Mouse (Mus musculus): Measurements from ENCODE around the gene Ndufa7. TPM values are rescaled to one million over a fixed set of nuclear protein-coding genes. Genes with fewer than 3 reads are reported as not detected.

The Ndufa7 gene
- polyA plus RNA-seq, 1 experiment from 2014 or later = 490 TPM

GRCm38 (mm10) chr17:33788732-33789131 is 35.6 kb upstream of the Ndufa7 start:
- no peaks in the 10 kb centered on the region for H3K9me3 ChIP-seq (replicated peaks)
- ATAC-seq (replicated peaks; ENCODE audit: low FRiP score) = no peak
- no peak overlapping the region for H3K4me2 ChIP-seq
- H3K9ac ChIP-seq = no peak overlapping the region
- WGBS = 60% methylated on average over 4 of the region's 4 CpGs
- peaks cover 7% of the 10 kb centered on the region; the same call in 1 of the 2 replicates for H3K27me3 ChIP-seq
- H3K27ac ChIP-seq = no peak overlapping the region
- no peaks in the 10 kb centered on the region for H3K36me3 ChIP-seq
- no peaks in the 10 kb centered on the region for H3K4me1 ChIP-seq
- no peak overlapping the region for H3K4me3 ChIP-seq (replicated peaks)

DNA sequence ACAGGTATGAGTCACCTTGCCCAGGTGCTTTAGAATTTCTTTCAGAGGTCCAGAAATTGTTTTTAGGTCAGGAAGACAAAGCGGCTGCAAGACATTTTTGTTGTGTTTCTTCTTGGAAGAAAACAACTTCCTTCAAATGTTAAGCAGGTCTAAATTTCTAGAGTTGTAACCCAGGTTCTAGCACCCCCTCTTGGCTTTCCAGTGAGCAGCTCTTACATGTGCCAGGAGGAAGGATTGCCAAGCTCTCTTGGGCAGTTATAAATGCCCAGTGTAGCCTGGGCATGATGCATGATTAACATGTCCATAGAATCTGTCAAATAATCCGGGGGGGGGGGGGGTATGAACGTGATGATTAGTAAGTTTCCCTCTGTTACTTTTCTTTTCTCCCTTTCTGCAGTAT is 26.1 kb upstream of the Ndufa7 start:
- no peak for ATAC-seq (replicated peaks; ENCODE audit: low FRiP score)
- Histone ChIP-seq H3K4me2 (no peak overlapping the region), H3K9me3 (replicated peaks) (no peaks in the 10 kb centered on the region), H3K36me3 (no peaks in the 10 kb centered on the region), H3K27me3 (no peaks in the 10 kb centered on the region), H3K9ac (no peak overlapping the region), H3K4me1 (no peaks in the 10 kb centered on the region), H3K27ac (no peak overlapping the region), H3K4me3 (replicated peaks) (no peak overlapping the region)
- WGBS = 55% methylated on average over 3 of the region's 3 CpGs

GRCm38 (mm10) chr17:33799277-33799676 is 25.1 kb upstream of the Ndufa7 start:
- H3K9me3 ChIP-seq (replicated peaks) = no peaks in the 10 kb centered on the region
- 48% methylated on average over 1 of the region's 1 CpGs for WGBS
- no peak for ATAC-seq (replicated peaks; ENCODE audit: low FRiP score)

DNA sequence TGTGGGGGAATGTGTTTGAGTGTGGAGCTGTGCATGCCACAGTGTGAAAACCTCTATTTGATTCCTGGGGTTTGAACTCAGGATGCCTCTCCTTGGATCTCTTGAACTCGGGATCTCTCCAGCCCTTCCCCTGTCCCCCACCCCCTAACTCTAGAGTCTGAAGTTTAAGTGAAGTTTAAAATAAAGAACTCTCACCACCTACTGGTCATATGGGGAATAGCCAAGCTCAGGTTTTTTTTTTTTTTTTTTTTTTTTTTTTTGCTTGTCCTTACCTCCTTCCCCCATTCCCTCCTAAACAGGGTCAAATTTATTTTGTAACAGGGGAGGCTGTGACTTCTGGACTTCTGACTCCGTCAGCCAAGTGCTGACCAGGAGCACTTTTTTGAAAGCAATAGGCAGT is 22.2 kb upstream of the Ndufa7 start:
- Histone ChIP-seq H3K27me3 (no peaks in the 10 kb centered on the region), H3K36me3 (no peaks in the 10 kb centered on the region), H3K9me3 (replicated peaks) (no peaks in the 10 kb centered on the region), H3K4me2 (no peak overlapping the region), H3K4me3 (replicated peaks) (no peak overlapping the region), H3K4me1 (no peaks in the 10 kb centered on the region), H3K27ac (no peak overlapping the region), H3K9ac (no peak overlapping the region)
- no peak for ATAC-seq (replicated peaks; ENCODE audit: low FRiP score)
- 5% methylated on average over 2 of the region's 2 CpGs for WGBS

More at GRCm38 (mm10) chr17:33799277-33799676, 25.1 kb upstream of the Ndufa7 start:
- H3K27ac ChIP-seq = no peak overlapping the region
- H3K9ac ChIP-seq = no peak overlapping the region
- no peak overlapping the region for H3K4me2 ChIP-seq
- no peaks in the 10 kb centered on the region for H3K27me3 ChIP-seq
- no peaks in the 10 kb centered on the region for H3K4me1 ChIP-seq
- H3K4me3 ChIP-seq (replicated peaks) = no peak overlapping the region
- H3K36me3 ChIP-seq = no peaks in the 10 kb centered on the region

GRCm38 (mm10) chr17:33804205-33804604 is 20.2 kb upstream of the Ndufa7 start:
- Histone ChIP-seq H3K4me1 (0 out of 2 replicates have a peak, but pooled peaks cover 3% of the 10 kb centered on the region), H3K27me3 (no peaks in the 10 kb centered on the region), H3K27ac (no peak overlapping the region), H3K4me2 (no peak overlapping the region), H3K36me3 (no peaks in the 10 kb centered on the region), H3K4me3 (replicated peaks) (no peak overlapping the region), H3K9ac (no peak overlapping the region), H3K9me3 (replicated peaks) (no peaks in the 10 kb centered on the region)
- WGBS = 58% methylated on average over 4 of the region's 4 CpGs
- ATAC-seq (replicated peaks; ENCODE audit: low FRiP score) = no peak

- no peak overlapping the region for H3K4me2 ChIP-seq
- H3K27me3 ChIP-seq = no peaks in the 10 kb centered on the region
- ATAC-seq (replicated peaks; ENCODE audit: low FRiP score) = no peak
- 50% methylated on average over 1 of the region's 1 CpGs for WGBS
- H3K4me3 ChIP-seq (replicated peaks) = no peak overlapping the region
- H3K9ac ChIP-seq = no peak overlapping the region
- no peak overlapping the region for H3K27ac ChIP-seq
- no peaks in the 10 kb centered on the region for H3K36me3 ChIP-seq
- no peaks in the 10 kb centered on the region for H3K9me3 ChIP-seq (replicated peaks)
- H3K4me1 ChIP-seq = 0 out of 2 replicates have a peak, but pooled peaks cover 3% of the 10 kb centered on the region
Measured at GRCm38 (mm10) chr17:33804745-33805144, 19.6 kb upstream of the Ndufa7 start.

GRCm38 (mm10) chr17:33807181-33807888 is 17.0 kb upstream of the Ndufa7 start:
- H3K9ac ChIP-seq = no peak overlapping the region
- H3K27me3 ChIP-seq = no peaks in the 10 kb centered on the region
- H3K4me2 ChIP-seq = no peak overlapping the region
- H3K4me1 ChIP-seq = peaks cover 20% of the 10 kb centered on the region
- no peak overlapping the region for H3K4me3 ChIP-seq (replicated peaks)
- 29% methylated on average over 9 of the region's 9 CpGs for WGBS
- ATAC-seq (replicated peaks; ENCODE audit: low FRiP score) = no peak
- no peaks in the 10 kb centered on the region for H3K36me3 ChIP-seq
- H3K9me3 ChIP-seq (replicated peaks) = no peaks in the 10 kb centered on the region
- H3K27ac ChIP-seq = no peak overlapping the region

- Histone ChIP-seq H3K27ac (no peak overlapping the region), H3K9ac (no peak overlapping the region), H3K4me2 (0 out of 2 replicates have a peak overlapping the region, but pooled peaks have one; percentile 5), H3K36me3 (no peaks in the 10 kb centered on the region), H3K4me1 (peaks cover 29% of the 10 kb centered on the region), H3K9me3 (replicated peaks) (no peaks in the 10 kb centered on the region), H3K4me3 (replicated peaks) (no peak overlapping the region), H3K27me3 (no peaks in the 10 kb centered on the region)
- WGBS = 37% methylated on average over 10 of the region's 10 CpGs
- no peak for ATAC-seq (replicated peaks; ENCODE audit: low FRiP score)
Measured at GRCm38 (mm10) chr17:33808192-33808591, 16.2 kb upstream of the Ndufa7 start.

DNA sequence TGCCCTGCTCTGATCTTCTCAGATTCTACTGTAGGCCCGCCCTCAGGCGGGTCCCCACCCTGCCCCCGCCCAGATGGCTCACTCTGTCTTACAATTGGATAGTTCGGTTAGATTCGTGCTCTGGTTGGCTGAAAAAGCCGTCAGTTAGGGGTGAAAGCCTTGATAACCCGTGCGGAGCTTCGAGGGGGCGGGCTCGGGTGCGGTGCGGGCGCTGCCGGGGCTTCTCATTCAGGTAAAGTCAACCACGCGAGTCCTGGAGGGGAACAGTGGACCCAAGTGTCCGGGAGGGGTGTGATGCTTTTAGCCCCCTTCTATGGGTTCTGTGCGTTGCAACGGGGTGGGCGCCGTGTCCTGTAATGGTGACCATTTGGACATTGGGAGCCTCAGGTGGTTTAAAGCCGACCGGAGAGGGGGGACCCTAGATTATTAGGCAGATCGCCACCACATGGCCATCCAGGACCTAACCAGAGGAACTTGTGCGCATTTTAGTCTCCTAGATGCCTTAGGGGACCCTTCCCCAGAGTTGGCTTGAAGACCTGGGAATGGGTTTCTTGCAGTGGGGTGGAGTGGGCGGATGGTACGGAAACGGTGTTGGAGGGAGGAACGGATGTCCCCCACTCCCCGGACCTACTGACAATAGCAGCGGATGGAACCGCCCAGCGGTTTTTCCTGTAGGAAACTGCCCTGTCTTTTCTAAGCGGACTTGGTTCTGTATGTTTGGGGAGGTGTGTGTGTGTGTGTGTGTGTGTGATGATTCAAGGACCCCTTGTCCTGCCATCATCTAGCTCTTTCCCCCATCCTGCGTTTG is 13.8 kb upstream of the Ndufa7 start, which contains the start of gene Kank3:
Kank3 (plus strand) TSS at position 186 of the 808 bp plus-strand sequence.
- H3K36me3 ChIP-seq = no peaks in the 10 kb centered on the region
- peak within 1 kb of the TSS; percentile 87 for H3K4me2 ChIP-seq
- H3K9ac ChIP-seq = peak within 1 kb of the TSS; percentile 53
- no peaks in the 10 kb centered on the region for H3K9me3 ChIP-seq (replicated peaks)
- WGBS = under 1% methylated on average over 36 of the region's 36 CpGs
- peaks cover 34% of the 10 kb centered on the region for H3K4me1 ChIP-seq
- peak within 1 kb of the TSS; percentile 69 for H3K27ac ChIP-seq
- no peaks in the 10 kb centered on the region for H3K27me3 ChIP-seq
- ATAC-seq (replicated peaks; ENCODE audit: low FRiP score) = peak; percentile 96
- peak within 1 kb of the TSS; percentile 55 for H3K4me3 ChIP-seq (replicated peaks)

- no peaks in the 10 kb centered on the region for H3K36me3 ChIP-seq
- H3K4me1 ChIP-seq = peaks cover 34% of the 10 kb centered on the region
- H3K4me2 ChIP-seq = peak overlapping the region; percentile 87
- peak overlapping the region; percentile 33; the same call in 1 of the 2 replicates for H3K9ac ChIP-seq
- no peaks in the 10 kb centered on the region for H3K9me3 ChIP-seq (replicated peaks)
- 9% methylated on average over 7 of the region's 7 CpGs for WGBS
- peak overlapping the region; percentile 55 for H3K4me3 ChIP-seq (replicated peaks)
- peak overlapping the region; percentile 69 for H3K27ac ChIP-seq
- no peaks in the 10 kb centered on the region for H3K27me3 ChIP-seq
- no peak for ATAC-seq (replicated peaks; ENCODE audit: low FRiP score)
Measured at GRCm38 (mm10) chr17:33811142-33811516, 13.2 kb upstream of the Ndufa7 start.

DNA sequence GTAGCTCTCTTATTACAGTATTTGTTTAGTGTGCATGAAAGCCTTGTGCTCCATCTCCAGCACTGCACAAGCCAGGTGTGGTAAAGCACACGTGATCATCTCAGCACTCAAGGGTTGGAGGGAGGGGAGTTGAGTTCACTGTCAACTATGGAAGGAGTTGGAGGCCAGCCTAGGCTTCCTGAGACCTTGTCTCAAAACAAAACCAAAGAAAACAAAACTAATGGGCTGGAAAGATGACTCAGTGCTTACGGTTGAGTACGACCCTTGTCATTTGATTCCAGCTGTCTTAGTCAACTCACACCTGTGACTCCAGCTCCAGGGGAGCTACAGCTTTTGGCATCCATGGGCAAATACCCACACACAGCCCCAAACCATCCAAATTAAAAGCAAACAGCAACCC is 11.9 kb upstream of the Ndufa7 start:
- Histone ChIP-seq H3K4me2 (peak overlapping the region; percentile 87), H3K27ac (peak overlapping the region; percentile 77), H3K27me3 (no peaks in the 10 kb centered on the region), H3K9ac (no peak overlapping the region), H3K4me1 (peaks cover 41% of the 10 kb centered on the region), H3K4me3 (replicated peaks) (peak overlapping the region; percentile 55; the same call in 1 of the 2 replicates), H3K36me3 (no peaks in the 10 kb centered on the region), H3K9me3 (replicated peaks) (no peaks in the 10 kb centered on the region)
- no peak for ATAC-seq (replicated peaks; ENCODE audit: low FRiP score)
- 10% methylated on average over 3 of the region's 3 CpGs for WGBS

GRCm38 (mm10) chr17:33812990-33813389 is 11.4 kb upstream of the Ndufa7 start:
- no peak overlapping the region for H3K9ac ChIP-seq
- H3K4me2 ChIP-seq = peak overlapping the region; percentile 87
- H3K9me3 ChIP-seq (replicated peaks) = no peaks in the 10 kb centered on the region
- WGBS = 39% methylated on average over 4 of the region's 4 CpGs
- H3K4me3 ChIP-seq (replicated peaks) = peak overlapping the region; percentile 55; the same call in 1 of the 2 replicates
- no peaks in the 10 kb centered on the region for H3K36me3 ChIP-seq
- no peaks in the 10 kb centered on the region for H3K27me3 ChIP-seq
- ATAC-seq (replicated peaks; ENCODE audit: low FRiP score) = no peak
- H3K27ac ChIP-seq = peak overlapping the region; percentile 77
- peaks cover 45% of the 10 kb centered on the region for H3K4me1 ChIP-seq

Data from kidney, embryonic 15.5 days (tissue).